Mouse (Mus musculus) hindbrain, postnatal 0 days (tissue): Measurements from ENCODE around the gene 4930451I11Rik. TPM values are rescaled to one million over a fixed set of nuclear protein-coding genes. Genes with fewer than 3 reads are reported as not detected.

Experiments
- ATAC-seq: fragments of 200-750 bp; cut with Nextera tagmentation; 2 replicates; pipeline ENCODE4 v1.8.0; 2017; ENCODE audit warnings: mild to moderate bottlenecking, moderate TSS enrichment, moderate library complexity
- DNase-seq: peaks from one replicate; pipeline ENCODE4 v3.0.0-alpha.2; 2015; ENCODE audit warnings: low spot score
- H3K27ac ChIP-seq: fragments of 300-500 bp; sonication (generic); 2 replicates; pipeline ENCODE4 v1.5.1; 2014; ENCODE audit warnings: mild to moderate bottlenecking
- H3K27me3 ChIP-seq: fragments of 300-500 bp; sonication (generic); 2 replicates; pipeline ENCODE4 v1.6.1; 2014; ENCODE audit warnings: low read length, mixed read lengths; ENCODE audit not compliant: insufficient read depth
- H3K36me3 ChIP-seq: fragments of 300-500 bp; sonication (generic); 2 replicates; pipeline ENCODE4 v1.6.1; 2014; ENCODE audit warnings: low read length, mixed read lengths; ENCODE audit not compliant: insufficient read depth
- H3K4me1 ChIP-seq: fragments of 300-500 bp; sonication (generic); 2 replicates; pipeline ENCODE4 v1.6.1; 2014; ENCODE audit warnings: antibody characterized with exemption, low read length, mixed read lengths; ENCODE audit not compliant: insufficient read depth
- H3K4me2 ChIP-seq: fragments of 300-500 bp; sonication (generic); 2 replicates; pipeline ENCODE4 v1.6.1; 2014; ENCODE audit warnings: low read depth, mild to moderate bottlenecking, low read length, moderate library complexity, mixed read lengths
- H3K4me3 ChIP-seq: fragments of 300-500 bp; sonication (generic); 2 replicates; pipeline ENCODE4 v1.5.1; 2014; ENCODE audit warnings: low read length
- H3K9ac ChIP-seq: fragments of 300-500 bp; sonication (generic); replicated peaks from 2 replicates; pipeline ENCODE4 v1.6.1; 2014; ENCODE audit warnings: mild to moderate bottlenecking, low read length, moderate library complexity, mixed read lengths
- H3K9me3 ChIP-seq: fragments of 300-500 bp; sonication (generic); 2 replicates; pipeline ENCODE4 v1.6.1; 2016; ENCODE audit warnings: low read length, mixed read lengths
- CTCF ChIP-seq: IDR thresholded peaks from 2 replicates; pipeline ENCODE4 v1.5.1; 2016; ENCODE audit warnings: antibody characterized with exemption, control low read depth, low read depth
- WGBS: fragments of 180-500 bp; shearing (Covaris S2); extraction: QIAGEN DNeasy Blood & Tissue Kit; methylation state at CpG from one replicate; pipeline ENCODE4 v1.1.7; 2014; 5-methylcytosine and 5-hydroxymethylcytosine counted together
- polyA plus RNA-seq: library from polyadenylated mRNA; unstranded; fragments of >200 nt; fragmentation: Nextera tagmentation; extraction: Ambion mirVana; gene quantifications from 2 replicates; pipeline ENCODE4 v1.2.1, GENCODE M21; 2015
- total RNA-seq: library from RNA; depleted of rRNA; stranded (reverse); fragments of >200 nt; gene quantifications from 2 replicates; pipeline ENCODE4 v1.2.3, GENCODE M21; 2014

Gene 4930451I11Rik
- total and polyA plus RNA-seq, 2 experiments from 2014 or later: 0.54 TPM; not detected in 1

GRCm38 (mm10) chr7:126798127-126799049 is 33.1 kb downstream of the 4930451I11Rik start:
- under 1% methylated on average over 40 of the region's 40 CpGs for WGBS
- ATAC-seq (no peak; the same call in 1 of the 2 replicates), DNase-seq (peak; percentile 58)

GRCm38 (mm10) chr7:126797411-126798126 is 33.9 kb downstream of the 4930451I11Rik start, which contains the start of gene Fam57b:
TSS of gene Fam57b (plus strand) at chr7:126797668.
- peaks cover 5% of the 10 kb centered on the region for H3K4me1 ChIP-seq
- WGBS: 15% methylated on average over 21 of the region's 21 CpGs
- H3K36me3 ChIP-seq: peaks cover 23% of the 10 kb centered on the region
- no peaks in the 10 kb centered on the region for H3K9me3 ChIP-seq
- peak within 1 kb of the TSS; percentile 84 for H3K4me3 ChIP-seq
- ATAC-seq (no peak), DNase-seq (peak; percentile 68)
- peak within 1 kb of the TSS; percentile 86 for H3K9ac ChIP-seq
- H3K27me3 ChIP-seq: no peaks in the 10 kb centered on the region
- peak within 1 kb of the TSS; percentile 94 for H3K27ac ChIP-seq
- peak within 1 kb of the TSS; percentile 94 for H3K4me2 ChIP-seq
- TF ChIP-seq CTCF: no peak

More at GRCm38 (mm10) chr7:126798127-126799049, 33.1 kb downstream of the 4930451I11Rik start:
- H3K4me1 ChIP-seq: peaks cover 5% of the 10 kb centered on the region
- peak overlapping the region; percentile 94 for H3K27ac ChIP-seq
- peak overlapping the region; percentile 86 for H3K9ac ChIP-seq
- H3K36me3 ChIP-seq: peaks cover 23% of the 10 kb centered on the region
- H3K4me3 ChIP-seq: peak overlapping the region; percentile 84
- peak overlapping the region; percentile 94 for H3K4me2 ChIP-seq
- H3K9me3 ChIP-seq: no peaks in the 10 kb centered on the region
- no peaks in the 10 kb centered on the region for H3K27me3 ChIP-seq
- TF ChIP-seq CTCF: no peak

- H3K4me2 ChIP-seq: peak overlapping the region; percentile 94
- peak; percentile 68 for TF ChIP-seq CTCF
- peak overlapping the region; percentile 84; the same call in 1 of the 2 replicates for H3K4me3 ChIP-seq
- DNase-seq (peak; percentile 78), ATAC-seq (no peak)
- no peaks in the 10 kb centered on the region for H3K27me3 ChIP-seq
- H3K9ac ChIP-seq: peak overlapping the region; percentile 86; the same call in 1 of the 2 replicates
- H3K9me3 ChIP-seq: no peaks in the 10 kb centered on the region
- H3K36me3 ChIP-seq: peaks cover 23% of the 10 kb centered on the region
- 52% methylated on average over 8 of the region's 8 CpGs for WGBS
- H3K27ac ChIP-seq: peak overlapping the region; percentile 94; the same call in 1 of the 2 replicates
- H3K4me1 ChIP-seq: peaks cover 5% of the 10 kb centered on the region
These were observed 35.0 kb downstream of the 4930451I11Rik start for GRCm38 (mm10) chr7:126796350-126796932.

- no peak overlapping the region for H3K9ac ChIP-seq
- H3K27ac ChIP-seq: 0 out of 2 replicates have a peak overlapping the region, but pooled peaks have one; percentile 94
- 65% methylated on average over 16 of the region's 16 CpGs for WGBS
- H3K27me3 ChIP-seq: no peaks in the 10 kb centered on the region
- peak; percentile 20 for DNase-seq
- H3K36me3 ChIP-seq: peaks cover 23% of the 10 kb centered on the region
- no peaks in the 10 kb centered on the region for H3K9me3 ChIP-seq
- H3K4me3 ChIP-seq: no peak overlapping the region
- no peak for ATAC-seq
- 0 out of 2 replicates have a peak overlapping the region, but pooled peaks have one; percentile 94 for H3K4me2 ChIP-seq
- peaks cover 8% of the 10 kb centered on the region for H3K4me1 ChIP-seq
- peak; percentile 35 for TF ChIP-seq CTCF
These were observed 35.8 kb downstream of the 4930451I11Rik start for GRCm38 (mm10) chr7:126795387-126796317.

- Histone ChIP-seq H3K36me3 (peaks cover 24% of the 10 kb centered on the region), H3K27me3 (no peaks in the 10 kb centered on the region), H3K4me3 (no peak overlapping the region), H3K4me1 (0 out of 2 replicates have a peak, but pooled peaks cover 3% of the 10 kb centered on the region), H3K9me3 (no peaks in the 10 kb centered on the region), H3K9ac (no peak overlapping the region), H3K27ac (no peak overlapping the region), H3K4me2 (no peak overlapping the region)
- DNase-seq (no peak), ATAC-seq (no peak)
- WGBS: 82% methylated on average over 4 of the region's 4 CpGs
- no peak for TF ChIP-seq CTCF
These were observed 37.2 kb downstream of the 4930451I11Rik start for GRCm38 (mm10) chr7:126794271-126794605.
